Mouse (Mus musculus) intestine, embryonic 15.5 days (tissue): Measurements from ENCODE around the gene Golph3l. TPM values are rescaled to one million over a fixed set of nuclear protein-coding genes. Genes with fewer than 3 reads are reported as not detected.

ENCODE experiments used
- ATAC-seq: fragments of 200-750 bp; cut with Nextera tagmentation; 2 replicates; pipeline ENCODE4 v1.8.0; 2017; ENCODE audit warnings: moderate TSS enrichment, moderate library complexity
- H3K27ac ChIP-seq: fragments of 300-500 bp; sonication (generic); 2 replicates; pipeline ENCODE4 v1.5.1; 2015; ENCODE audit warnings: mild to moderate bottlenecking, inconsistent platforms
- H3K27me3 ChIP-seq: fragments of 300-500 bp; sonication (generic); replicated peaks from 2 replicates; pipeline ENCODE4 v1.6.1; 2015; ENCODE audit warnings: inconsistent platforms
- H3K36me3 ChIP-seq: fragments of 300-500 bp; sonication (generic); 2 replicates; pipeline ENCODE4 v1.6.1; 2015; ENCODE audit warnings: inconsistent platforms
- H3K4me1 ChIP-seq: fragments of 300-500 bp; sonication (generic); replicated peaks from 2 replicates; pipeline ENCODE4 v1.6.1; 2015; ENCODE audit warnings: inconsistent platforms
- H3K4me2 ChIP-seq: fragments of 300-500 bp; sonication (generic); replicated peaks from 2 replicates; pipeline ENCODE4 v1.6.1; 2015; ENCODE audit warnings: mild to moderate bottlenecking, inconsistent platforms
- H3K4me3 ChIP-seq: fragments of 300-500 bp; sonication (generic); replicated peaks from 2 replicates; pipeline ENCODE4 v1.5.1; 2015; ENCODE audit warnings: inconsistent platforms
- H3K9ac ChIP-seq: fragments of 300-500 bp; sonication (generic); 2 replicates; pipeline ENCODE4 v1.6.1; 2015; ENCODE audit warnings: inconsistent platforms
- H3K9me3 ChIP-seq: fragments of 300-500 bp; sonication (generic); 2 replicates; pipeline ENCODE4 v1.6.1; 2016; ENCODE audit warnings: inconsistent platforms
- WGBS: fragments of 180-500 bp; shearing (Covaris S2); methylation state at CpG from one replicate; pipeline ENCODE4 v1.1.7; 2015; 5-methylcytosine and 5-hydroxymethylcytosine counted together
- polyA plus RNA-seq: library from polyadenylated mRNA; unstranded; fragments of >200 nt; fragmentation: Nextera tagmentation; extraction: Ambion mirVana; gene quantifications from 2 replicates; pipeline ENCODE4 v1.2.1, GENCODE M21; 2015

The Golph3l gene
- polyA plus RNA-seq, 1 experiment from 2014 or later: 41.4 TPM

GRCm38 (mm10) chr3:95668026-95668425 is 79.3 kb downstream of the Golph3l start:
- no peaks in the 10 kb centered on the region for H3K27me3 ChIP-seq
- H3K9me3 ChIP-seq: no peaks in the 10 kb centered on the region
- 0 out of 2 replicates have a peak overlapping the region, but pooled peaks have one; percentile 22 for H3K4me2 ChIP-seq
- ATAC-seq: peak; percentile 46
- 14% methylated on average over 7 of the region's 7 CpGs for WGBS
- no peak overlapping the region for H3K4me3 ChIP-seq
- H3K9ac ChIP-seq: no peak overlapping the region; the same call in 1 of the 2 replicates
- H3K36me3 ChIP-seq: peaks cover 8% of the 10 kb centered on the region; the same call in 1 of the 2 replicates
- peak overlapping the region; percentile 72 for H3K27ac ChIP-seq
- peaks cover 58% of the 10 kb centered on the region for H3K4me1 ChIP-seq

Other genes with a start within 250 kb of the Golph3l start
- 29.2 and 31.2 TPM in 2 replicates for gene Setdb1, start 231.7 kb upstream of the Golph3l start, polyA plus RNA-seq
- gene 4930558C23Rik, start 186.1 kb upstream of the Golph3l start, polyA plus RNA-seq: not detected in 2 replicates
- 32.8 and 34.6 TPM in 2 replicates for gene Arnt, start 154.5 kb upstream of the Golph3l start, polyA plus RNA-seq
- 8.5 and 9.5 TPM in 2 replicates for gene Ctsk, start 89.7 kb upstream of the Golph3l start, polyA plus RNA-seq
- gene Ctss, start 62.1 kb upstream of the Golph3l start, polyA plus RNA-seq: 28.2 and 29.6 TPM in 2 replicates
- gene Hormad1, start 29.3 kb upstream of the Golph3l start, polyA plus RNA-seq: not detected in 2 replicates
- gene Ensa, start 36.1 kb downstream of the Golph3l start, polyA plus RNA-seq: 65.1 and 69.0 TPM in 2 replicates
- gene Mcl1, start 69.9 kb downstream of the Golph3l start, polyA plus RNA-seq: 50.5 and 52.3 TPM in 2 replicates
- 2.3 and 3.0 TPM in 2 replicates for gene Adamtsl4, start 99.0 kb downstream of the Golph3l start, polyA plus RNA-seq
- gene Ecm1, start 150.6 kb downstream of the Golph3l start, polyA plus RNA-seq: 20.2 and 20.9 TPM in 2 replicates
- 54.4 and 54.5 TPM in 2 replicates for gene Tars2, start 171.3 kb downstream of the Golph3l start, polyA plus RNA-seq
- gene Rprd2, start 229.9 kb downstream of the Golph3l start, polyA plus RNA-seq: 16.9 and 18.3 TPM in 2 replicates